Comparison of ENCODE assay signal across 27 mouse cellular contexts in the genomic region with DNA sequence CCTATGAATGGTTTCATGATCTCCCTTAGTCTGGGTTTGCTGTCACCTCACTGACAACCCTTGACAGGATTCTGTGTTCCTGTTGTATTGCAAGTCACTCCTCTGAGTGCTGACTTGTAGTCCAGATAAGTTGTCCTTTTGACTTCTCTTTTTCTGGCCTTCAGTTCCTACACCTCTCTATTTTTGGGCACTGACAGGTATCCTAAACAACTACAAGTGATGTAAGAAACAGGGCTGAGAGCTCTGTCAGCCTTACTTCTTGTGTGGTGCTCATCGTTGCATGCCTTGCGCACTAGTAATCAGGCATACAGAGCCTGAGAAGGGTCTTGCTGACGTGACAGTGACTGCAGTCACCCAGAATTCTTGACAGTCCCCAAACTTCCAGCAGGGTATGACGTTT.
DNase-seq lines count a peak whose midpoint lies in the region; ATAC-seq and TF ChIP-seq lines count a peak whose summit lies in the region.
"Had no signal": no experiment of that assay in that cellular context is flagged by ENCODE, and none has a peak within 500 bp of the region (broad histone marks: within the 10 kb centered on the region; RNA-seq: fewer than 3 reads in every experiment).

No protein-coding gene starts in this region.

- H3K4me3 ChIP-seq in heart, embryonic 11.5 days (ENCODE audit: low read depth, low read length): no peak overlapping the region
- H3K4me3 ChIP-seq in heart, adult 2 months: no peak overlapping the region
- no peak overlapping the region for H3K4me3 ChIP-seq in heart, embryonic 14.5 days (ENCODE audit: control insufficient read depth in 1 of 2, insufficient read depth in 1 of 2, low read depth in 1 of 2, low read length in 2 of 2)
- no peak overlapping the region for H3K4me3 ChIP-seq in heart, postnatal 0 days (ENCODE audit: low read depth, low read length)
- H3K4me3 ChIP-seq: forebrain, embryonic 10.5 days; forebrain, embryonic 13.5 days had no signal

- no peak for TF ChIP-seq EP300 in heart, adult 2 months (IDR thresholded peaks at IDR 0.05; ENCODE audit: insufficient read depth, low read depth, low read length)
- peak; percentile 97 for TF ChIP-seq EP300 in heart, postnatal 0 days (IDR thresholded peaks at IDR 0.05; ENCODE audit: low read depth)

- no peaks in the 10 kb centered on the region for H3K79me2 ChIP-seq in heart, adult 2 months (replicated peaks; ENCODE audit: control insufficient read depth, insufficient read depth, low read length)

- H3K9ac ChIP-seq in heart, embryonic 11.5 days (ENCODE audit: low read depth, low read length): no peak overlapping the region
- H3K9ac ChIP-seq in heart, adult 2 months (ENCODE audit: low read depth, low read length): no peak overlapping the region
- H3K9ac ChIP-seq in heart, embryonic 14.5 days (ENCODE audit: low read length): no peak overlapping the region
- no peak overlapping the region for H3K9ac ChIP-seq in heart, postnatal 0 days (replicated peaks; ENCODE audit: low read depth, low read length)
- H3K9ac ChIP-seq: forebrain, embryonic 13.5 days; hindbrain, embryonic 14.5 days had no signal

- H3K4me2 ChIP-seq in heart, embryonic 11.5 days: no peak overlapping the region
- H3K4me2 ChIP-seq in heart, embryonic 14.5 days (ENCODE audit: low read length): no peak overlapping the region
- H3K4me2 ChIP-seq in heart, postnatal 0 days (ENCODE audit: low read depth, low read length): no peak overlapping the region
- H3K4me2 ChIP-seq: forebrain, embryonic 13.5 days; hindbrain, embryonic 14.5 days had no signal

- no peak for TF ChIP-seq POLR2A in heart, adult 2 months (IDR thresholded peaks at IDR 0.05; ENCODE audit: insufficient read depth, low read depth, low read length)

- no peak for TF ChIP-seq CTCF in heart, adult 2 months (IDR thresholded peaks at IDR 0.05)
- no peak for TF ChIP-seq CTCF in heart, postnatal 0 days (IDR thresholded peaks at IDR 0.05; ENCODE audit: low read depth)

- peak; percentile 63 for ATAC-seq in heart, embryonic 11.5 days (replicated peaks; ENCODE audit: insufficient number of reproducible peaks, low FRiP score, low TSS enrichment)
- peak; percentile 81 for ATAC-seq in heart, embryonic 14.5 days (ENCODE audit: insufficient number of reproducible peaks, insufficient read depth, low FRiP score, low read depth)
- ATAC-seq in heart, postnatal 0 days (ENCODE audit: insufficient read depth, low read depth): peak; percentile 91
- ATAC-seq: forebrain, embryonic 13.5 days; forebrain, embryonic 16.5 days; hindbrain, postnatal 0 days; inflammation-experienced regulatory T-cells, adult 6 months; intestine, embryonic 16.5 days; Patski had no signal

- WGBS in heart, embryonic 11.5 days (ENCODE audit: insufficient replicate concordance): 48% methylated on average over 4 of the region's 4 CpGs
- 55% methylated on average over 4 of the region's 4 CpGs for WGBS in heart, adult 2 months
- 28% methylated on average over 4 of the region's 4 CpGs for WGBS in heart, embryonic 14.5 days
- 39% methylated on average over 4 of the region's 4 CpGs for WGBS in heart, postnatal 0 days

- H3K4me1 ChIP-seq in heart, embryonic 11.5 days (ENCODE audit: control insufficient read depth, insufficient read depth, low read length): no peaks in the 10 kb centered on the region
- no peaks in the 10 kb centered on the region; the same call in none of the 2 replicates for H3K4me1 ChIP-seq in heart, adult 2 months (ENCODE audit: control insufficient read depth, insufficient read depth, low read length)
- no peaks in the 10 kb centered on the region; a peak in 2 of 4 replicates for H3K4me1 ChIP-seq in heart, embryonic 14.5 days (ENCODE audit: control insufficient read depth in 2 of 2, insufficient read depth in 2 of 2, low read length in 2 of 2)
- H3K4me1 ChIP-seq in heart, postnatal 0 days (ENCODE audit: control insufficient read depth, insufficient read depth): no peaks in the 10 kb centered on the region
- H3K4me1 ChIP-seq: forebrain, embryonic 10.5 days; forebrain, embryonic 13.5 days had no signal

- DNase-seq in heart, adult 2 months: no peak
- DNase-seq in heart, postnatal 36 days: no peak
- DNase-seq in heart, postnatal 0 days (ENCODE audit: low spot score): peak; percentile 77
- peak; percentile 6 for DNase-seq in heart, postnatal 4 days
- DNase-seq in left cerebral cortex, postnatal 4 days: no peak
- DNase-seq: adrenal gland, postnatal 10 days; adrenal gland, postnatal 36 days; B cell, adult 2 months; cerebellum, adult 18-20 months; cerebellum, adult 9-10 months; cerebellum, postnatal 14 days; gastrocnemius, postnatal 10 days; gastrocnemius, postnatal 36 days; kidney, adult 18-20 months; kidney, adult 9 months had no signal

- H3K9me3 ChIP-seq in heart, embryonic 11.5 days (replicated peaks; ENCODE audit: control insufficient read depth, low read length): no peaks in the 10 kb centered on the region
- no peaks in the 10 kb centered on the region for H3K9me3 ChIP-seq in heart, embryonic 14.5 days (ENCODE audit: control insufficient read depth, low read length)
- H3K9me3 ChIP-seq in heart, postnatal 0 days (replicated peaks; ENCODE audit: control insufficient read depth, low read length): no peaks in the 10 kb centered on the region
- H3K9me3 ChIP-seq: forebrain, embryonic 10.5 days; forebrain, embryonic 13.5 days; G1E had no signal

- no peaks in the 10 kb centered on the region for H3K36me3 ChIP-seq in heart, embryonic 11.5 days (ENCODE audit: control insufficient read depth, insufficient read depth, low read length)
- H3K36me3 ChIP-seq in heart, adult 2 months (ENCODE audit: control insufficient read depth, insufficient read depth, low read length): no peaks in the 10 kb centered on the region
- H3K36me3 ChIP-seq in heart, embryonic 14.5 days (ENCODE audit: control insufficient read depth, insufficient read depth, low read length): no peaks in the 10 kb centered on the region
- no peaks in the 10 kb centered on the region for H3K36me3 ChIP-seq in heart, postnatal 0 days (replicated peaks; ENCODE audit: control insufficient read depth, insufficient read depth, low read length)
- H3K36me3 ChIP-seq: forebrain, embryonic 10.5 days; G1E had no signal

- no peak overlapping the region for H3K27ac ChIP-seq in heart, embryonic 11.5 days (ENCODE audit: low read depth, low read length)
- H3K27ac ChIP-seq in heart, adult 2 months: no peak overlapping the region
- peak overlapping the region; percentile 70 to 78; a peak in 2 of 4 replicates for H3K27ac ChIP-seq in heart, embryonic 14.5 days (replicated peaks in 1 of 2; ENCODE audit: control insufficient read depth in 1 of 2, insufficient read depth in 1 of 2, low read depth in 2 of 2, low read length in 2 of 2)
- H3K27ac ChIP-seq in heart, postnatal 0 days (ENCODE audit: low read depth): peak overlapping the region; percentile 46; the same call in 1 of the 2 replicates
- H3K27ac ChIP-seq: forebrain, embryonic 10.5 days; forebrain, embryonic 13.5 days; hindbrain, embryonic 14.5 days; hindbrain, postnatal 0 days had no signal

- intact Hi-C loops in heart, adult 2 months (cut with DNase I): loop anchor here (10.0 kb wide), 1 partner anchor 399 kb away; no protein-coding TSS in a partner anchor
- intact Hi-C loops in heart, postnatal 36 days (cut with DNase I): loop anchor here (10.0 kb wide), 1 partner anchor 389 kb away; the partner anchor contains the start of gene Clcn5
- intact Hi-C loops in left cerebral cortex, postnatal 4 days (cut with DNase I): no loop called here

- no peaks in the 10 kb centered on the region for H3K27me3 ChIP-seq in heart, embryonic 11.5 days (ENCODE audit: control insufficient read depth, insufficient read depth, low read length)
- no peaks in the 10 kb centered on the region for H3K27me3 ChIP-seq in heart, adult 2 months (ENCODE audit: control insufficient read depth, insufficient read depth, low read length)
- no peaks in the 10 kb centered on the region for H3K27me3 ChIP-seq in heart, embryonic 14.5 days (ENCODE audit: control insufficient read depth, insufficient read depth, low read length)
- no peaks in the 10 kb centered on the region for H3K27me3 ChIP-seq in heart, postnatal 0 days (ENCODE audit: control insufficient read depth, insufficient read depth, low read length)
- H3K27me3 ChIP-seq: CH12.LX; forebrain, embryonic 13.5 days had no signal

Comparison
In these comparisons a context has a peak if more than half of its experiments do, and no peak if none do; other contexts are left out.
1. H3K27ac ChIP-seq: peak in heart, embryonic 14.5 days (2 of 2) and heart, postnatal 0 days (single experiment); none in heart, embryonic 11.5 days (single experiment) and heart, adult 2 months (single experiment).
2. DNase-seq: peak in heart, postnatal 0 days (single experiment) and heart, postnatal 4 days (single experiment); none in heart, adult 2 months (0 of 2), heart, postnatal 36 days (0 of 2) and left cerebral cortex, postnatal 4 days (single experiment).
3. Peak in every context shown above with its lines, with median percentiles within 50 percentile points of each other: ATAC-seq.